Mouse (Mus musculus): ENCODE data around the gene Ccdc15.
A peak's percentile ranks its signal among the peaks of the same experiment; 100 is the strongest.

The Ccdc15 gene

DNA sequence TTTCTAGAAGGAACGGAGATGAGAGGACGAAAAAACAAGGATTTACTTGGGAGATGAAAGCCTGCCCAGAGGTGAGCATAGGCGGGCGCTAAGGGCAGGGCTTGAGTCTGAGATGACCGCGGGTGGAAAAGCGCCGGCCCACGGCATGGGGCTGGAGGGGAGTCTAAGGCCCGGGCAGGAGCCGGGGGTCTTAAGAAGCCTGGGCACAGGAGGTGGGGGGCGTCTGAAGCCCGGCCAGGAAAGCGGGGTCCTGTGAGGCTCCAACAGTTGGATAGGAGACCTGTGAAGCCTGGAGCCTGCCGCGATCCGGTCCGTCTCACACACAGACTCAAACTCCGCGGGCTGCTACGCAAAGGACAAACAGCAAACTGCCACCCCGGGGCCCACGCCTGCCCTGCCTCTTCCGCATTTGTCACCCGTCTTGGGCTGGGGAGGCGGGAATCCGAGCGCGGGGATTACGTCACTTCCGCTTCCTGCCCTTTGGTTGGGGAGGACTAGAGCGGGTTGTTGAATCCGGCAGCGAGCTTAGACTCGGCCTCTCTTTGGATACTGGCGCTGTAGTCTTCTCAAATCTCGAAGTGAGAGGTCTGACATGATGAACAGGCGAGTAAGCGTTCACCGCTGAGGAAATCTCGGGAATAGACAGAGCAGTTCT is at the start of gene Ccdc15:
TSS of gene Ccdc15 (minus strand) at position 445 of the 655 bp plus-strand sequence.
- peak; percentile 98 for DNase-seq

DNA sequence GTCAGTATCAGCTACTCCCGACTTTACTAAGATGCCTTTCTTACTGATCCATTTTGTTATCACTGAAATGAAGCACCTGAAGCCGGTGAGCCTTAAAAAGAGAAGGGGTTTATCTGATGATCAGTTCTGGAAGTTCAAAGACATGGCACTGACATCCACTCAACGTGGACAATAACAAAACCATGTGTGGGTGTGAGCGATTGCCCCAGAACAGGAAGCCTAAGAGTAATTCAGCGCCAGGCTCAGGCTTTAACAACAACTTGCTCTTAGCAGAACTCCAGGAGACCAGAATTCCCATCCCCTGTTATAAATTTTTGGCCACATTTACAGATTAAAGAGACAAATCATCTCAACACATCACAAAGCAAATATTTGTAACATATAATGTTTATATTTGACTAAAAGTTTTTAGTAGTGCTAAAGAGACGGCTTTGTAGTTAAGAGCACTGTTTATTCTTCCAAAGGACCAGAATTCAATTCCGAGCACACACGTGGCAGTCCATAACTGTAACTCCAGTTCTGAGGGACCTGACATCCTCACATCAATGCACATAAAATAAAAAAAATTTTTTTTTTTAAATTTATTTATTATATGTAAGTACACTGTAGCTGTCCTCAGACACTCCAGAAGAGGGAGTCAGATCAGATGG is 45.4 kb upstream of the Ccdc15 start:
- DNase-seq: no peak

DNA sequence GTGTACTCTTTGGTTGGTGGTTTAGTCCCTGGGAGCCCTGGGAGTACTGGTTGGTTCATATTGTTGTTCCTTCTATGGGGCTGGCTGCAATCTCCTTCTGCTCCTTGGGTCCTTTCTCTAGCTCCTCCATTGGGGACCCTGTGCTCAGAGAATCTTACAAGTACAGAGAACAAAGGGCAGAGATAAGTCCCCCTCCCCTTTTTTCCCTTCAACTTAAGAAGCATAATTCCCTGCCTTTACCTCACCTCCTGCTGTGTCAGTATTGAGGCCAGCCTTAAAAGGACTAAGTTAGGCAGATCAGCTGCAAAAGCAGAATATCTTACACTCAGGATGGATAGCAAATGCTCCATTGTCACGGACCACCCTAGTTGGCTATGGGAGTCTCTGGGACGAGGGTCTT is 43.8 kb upstream of the Ccdc15 start:
- DNase-seq: no peak

DNA sequence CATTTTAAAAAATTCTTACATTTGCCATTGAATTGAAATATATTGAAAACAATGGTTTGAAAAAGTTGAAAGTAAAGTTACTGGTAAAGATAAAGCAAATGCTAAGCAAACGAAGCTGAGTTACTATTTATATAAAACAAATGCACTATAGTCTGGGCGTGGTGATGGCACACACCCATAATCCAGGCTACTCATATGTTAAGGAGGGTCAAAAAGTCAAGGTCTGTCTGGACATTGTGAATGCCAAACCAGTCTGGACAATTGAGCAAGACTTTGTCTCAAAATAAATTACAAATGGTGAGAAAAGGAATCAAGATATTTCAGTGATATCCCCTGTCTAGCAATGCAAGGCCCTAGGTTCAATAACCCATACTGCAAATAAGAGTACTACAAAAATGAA is 42.7 kb upstream of the Ccdc15 start:
- DNase-seq: no peak

DNA sequence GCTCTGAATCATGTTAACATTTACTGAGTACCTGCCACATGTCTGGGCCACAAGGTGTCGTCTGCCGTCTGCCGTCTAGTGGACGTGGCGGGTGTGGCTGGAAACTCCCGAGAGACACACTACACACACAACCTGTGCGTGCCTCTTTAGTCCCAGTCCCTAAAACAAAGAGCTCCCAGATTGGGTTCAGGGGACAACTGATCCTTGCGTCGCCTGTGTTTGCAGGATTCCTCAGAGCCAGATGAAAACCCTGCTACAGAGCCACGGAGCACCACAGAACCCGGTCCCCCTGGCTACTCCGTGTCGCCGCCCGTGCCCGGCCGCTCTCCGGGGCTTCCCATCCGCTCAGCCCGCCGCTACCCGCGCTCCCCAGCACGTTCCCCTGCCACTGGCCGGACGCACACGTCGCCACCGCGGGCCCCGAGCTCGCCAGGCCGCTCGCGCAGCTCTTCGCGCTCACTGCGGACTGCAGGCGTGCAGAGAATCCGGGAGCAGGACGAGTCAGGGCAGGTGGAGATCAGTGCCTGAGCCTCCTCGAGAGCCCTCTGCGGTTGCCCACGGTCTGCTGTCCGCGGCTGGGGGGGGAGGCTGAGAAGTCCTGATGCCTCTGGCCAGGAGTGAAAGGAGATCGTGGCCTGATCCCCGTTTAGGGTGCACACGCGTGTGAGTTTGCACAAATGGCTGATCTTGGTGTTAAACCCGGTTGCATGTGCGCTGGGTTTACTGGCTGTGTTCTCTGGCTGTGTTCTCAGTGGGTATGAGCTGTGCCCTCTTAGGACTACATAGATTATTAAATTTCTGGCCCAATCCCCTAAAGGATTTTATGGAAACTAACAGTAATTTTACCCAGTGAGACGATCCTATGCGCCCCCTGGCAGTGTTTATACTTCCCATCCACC is 36.3 kb upstream of the Ccdc15 start:
- peak; percentile 64 to 73 for DNase-seq

DNA sequence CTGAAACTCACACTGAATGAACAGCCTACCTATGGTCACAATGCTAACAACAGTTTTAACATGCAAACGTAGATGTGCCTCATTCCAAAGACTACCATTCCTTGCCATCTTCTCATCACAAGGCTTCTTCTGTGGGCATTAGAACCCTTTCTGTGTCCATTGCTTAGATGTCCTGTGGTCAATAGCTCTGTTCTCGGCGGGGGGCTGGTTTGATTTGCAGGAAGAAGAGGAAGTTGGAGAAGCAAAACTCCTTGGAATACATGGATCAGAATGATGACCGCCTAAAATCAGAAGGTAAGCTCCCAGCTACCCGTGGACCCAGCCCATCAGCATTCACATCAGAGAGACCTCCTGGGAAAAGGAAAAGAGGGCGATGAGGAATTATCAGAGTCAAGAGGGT is 34.9 kb upstream of the Ccdc15 start:
- no peak for DNase-seq

DNA sequence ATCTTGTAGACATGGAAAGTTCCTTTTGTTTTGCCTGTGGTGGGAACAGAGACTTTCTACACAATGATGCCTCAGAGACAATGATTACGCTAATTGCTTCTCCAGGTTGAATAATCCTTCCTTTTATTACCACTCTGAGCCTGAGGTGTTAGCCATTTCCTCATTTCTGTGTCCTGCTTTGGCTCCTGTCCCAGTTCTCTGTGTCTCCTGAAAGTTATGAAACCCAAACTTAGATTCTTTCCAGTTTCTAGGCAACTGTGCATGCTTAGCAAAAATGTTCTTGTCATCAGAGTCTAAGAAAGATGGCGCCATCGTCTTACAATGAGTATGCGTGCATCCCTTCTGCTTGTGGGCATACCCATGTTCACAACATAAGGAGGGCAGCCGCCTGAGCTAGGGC is 27.5 kb upstream of the Ccdc15 start:
- DNase-seq: no peak

DNA sequence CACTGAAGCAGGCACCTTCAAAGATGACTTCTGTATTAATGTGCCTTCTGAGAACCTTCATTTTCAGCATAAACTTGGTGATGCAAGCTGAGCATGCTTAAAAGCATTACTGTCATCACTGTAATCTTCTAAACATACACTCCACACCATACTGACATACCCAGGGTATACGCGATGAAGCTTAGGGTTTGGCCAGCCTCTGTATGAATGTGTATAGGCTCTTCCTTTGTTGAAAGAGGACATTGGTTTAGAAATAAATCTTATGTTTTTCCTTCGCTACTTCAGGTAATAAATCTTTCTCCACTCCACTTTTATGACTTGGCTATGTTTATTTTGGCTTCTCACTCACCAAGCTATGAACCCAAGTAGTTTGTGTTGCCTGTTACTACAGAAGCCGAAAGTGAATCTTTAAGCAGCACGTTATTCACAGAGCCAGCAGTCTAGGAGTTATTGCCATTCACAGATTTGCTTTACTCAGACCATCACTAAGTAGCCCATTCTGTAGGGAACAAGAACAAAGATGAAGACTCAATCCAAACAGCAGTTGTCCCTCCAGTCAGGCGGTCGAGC is 23.1 kb upstream of the Ccdc15 start:
- DNase-seq: no peak

DNA sequence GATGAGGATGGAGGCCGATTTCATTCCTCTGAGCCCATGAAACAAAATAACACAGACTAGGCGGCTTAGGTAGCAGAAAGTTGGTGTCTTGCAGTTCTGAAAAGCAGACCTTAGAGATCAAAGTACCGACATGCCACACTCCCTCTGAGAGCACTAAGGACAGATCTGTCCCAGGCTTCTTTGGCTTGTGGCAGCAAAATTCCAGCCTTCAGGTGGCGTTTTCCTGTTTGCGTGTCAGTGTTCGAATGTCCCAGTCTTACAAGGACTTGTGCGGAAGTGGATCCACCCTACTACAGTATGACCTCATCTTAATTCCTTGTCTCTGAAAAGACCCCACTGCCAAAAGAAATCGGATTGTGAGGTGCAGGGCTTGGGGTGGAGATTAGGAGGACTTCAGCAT is 20.6 kb upstream of the Ccdc15 start:
- peak; percentile 68 to 69 for DNase-seq

DNA sequence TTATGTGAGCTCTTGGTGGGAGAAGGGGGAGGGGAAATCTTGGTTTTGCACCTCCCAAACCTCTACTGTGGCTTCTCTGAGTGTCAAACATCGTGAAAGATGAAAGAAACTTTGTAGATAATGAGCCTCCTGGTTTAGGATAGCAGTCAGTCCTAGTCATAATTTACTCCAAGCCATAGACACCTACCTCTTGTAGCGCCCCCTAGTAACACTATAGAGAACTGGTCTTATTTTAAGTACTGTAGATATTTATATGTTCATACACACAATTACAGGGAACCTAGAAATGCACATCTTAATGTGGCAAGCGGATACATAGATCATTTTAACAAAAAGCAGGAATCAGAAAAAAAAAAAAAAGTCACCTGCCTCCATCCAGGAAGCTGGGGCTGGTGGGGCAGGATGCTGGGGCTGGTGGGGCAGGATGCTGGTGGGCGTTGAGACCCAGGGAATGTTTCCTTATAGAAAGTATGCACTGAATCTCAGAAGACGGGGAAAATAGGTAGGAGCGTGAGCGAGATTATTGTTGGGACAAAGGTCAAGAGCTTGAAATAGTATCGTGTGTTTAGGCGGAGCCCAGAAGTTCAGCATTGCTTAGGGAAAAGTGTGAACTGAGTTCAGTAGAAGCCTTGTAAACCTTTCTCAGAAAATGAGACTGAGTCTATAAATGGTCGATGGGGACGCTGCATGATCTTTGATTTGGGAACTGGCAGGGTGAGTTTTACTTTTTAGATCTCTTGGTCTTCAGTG is 20.0 kb upstream of the Ccdc15 start:
- no peak for DNase-seq

DNA sequence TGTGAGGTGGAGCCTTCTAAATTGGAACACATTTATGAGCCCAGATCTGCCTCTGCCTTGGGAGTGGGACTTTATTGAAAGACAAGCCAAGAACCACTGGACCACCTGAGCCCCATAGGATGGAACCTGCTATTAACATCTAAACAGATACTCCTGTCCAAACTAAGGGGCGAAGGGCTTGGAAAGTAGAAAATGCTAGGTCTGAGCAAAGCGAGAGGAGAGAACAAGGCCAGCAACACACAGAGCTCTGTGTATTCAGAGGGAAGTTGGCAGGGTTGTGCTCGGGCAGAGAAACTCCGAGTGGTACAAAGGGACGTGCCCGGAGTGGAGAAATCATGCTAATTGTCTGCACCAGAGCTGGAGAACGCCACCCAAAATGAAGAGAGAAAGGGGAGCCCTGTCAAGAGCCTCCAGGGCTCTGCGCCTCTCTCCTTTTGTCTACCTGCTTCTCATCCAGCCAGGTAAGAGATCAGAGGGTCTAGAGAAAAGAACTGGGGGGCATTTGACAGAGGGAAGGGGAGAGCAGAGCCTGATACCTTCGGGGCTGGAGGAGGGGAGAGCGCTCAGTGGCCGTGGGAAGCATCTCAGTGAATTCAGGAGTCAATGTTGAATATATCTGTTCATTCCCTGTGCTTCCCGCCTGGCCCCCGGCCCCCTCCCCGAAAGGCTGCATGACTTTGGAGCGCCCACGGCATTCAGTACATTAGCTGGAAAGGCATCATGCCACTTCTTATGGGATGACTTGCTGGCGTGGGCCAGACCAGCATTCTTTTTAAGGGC is 19.3 kb upstream of the Ccdc15 start, which contains the start of gene Hepacam:
TSS of gene Hepacam (plus strand) at position 51 of the 780 bp plus-strand sequence.
- DNase-seq: no peak

DNA sequence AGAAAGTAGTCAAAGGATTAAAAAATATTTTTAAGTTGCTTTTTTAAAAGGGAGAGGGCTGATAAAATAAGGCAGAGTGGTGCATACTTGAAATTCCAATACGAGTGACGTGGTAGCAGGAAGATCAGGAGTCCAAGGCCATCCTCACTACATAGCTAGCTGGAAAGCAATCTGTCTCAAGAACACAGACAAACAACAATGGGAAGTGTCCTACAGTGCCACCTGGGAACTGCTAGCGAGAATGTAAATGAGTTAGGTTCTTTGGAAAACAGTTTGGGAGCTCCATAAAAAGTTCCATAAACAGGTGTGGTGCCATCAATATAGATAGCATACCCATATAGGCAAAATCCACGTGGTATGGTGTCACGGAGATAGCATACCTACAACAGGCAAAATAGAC is 17.5 kb upstream of the Ccdc15 start:
- DNase-seq: no peak

DNA sequence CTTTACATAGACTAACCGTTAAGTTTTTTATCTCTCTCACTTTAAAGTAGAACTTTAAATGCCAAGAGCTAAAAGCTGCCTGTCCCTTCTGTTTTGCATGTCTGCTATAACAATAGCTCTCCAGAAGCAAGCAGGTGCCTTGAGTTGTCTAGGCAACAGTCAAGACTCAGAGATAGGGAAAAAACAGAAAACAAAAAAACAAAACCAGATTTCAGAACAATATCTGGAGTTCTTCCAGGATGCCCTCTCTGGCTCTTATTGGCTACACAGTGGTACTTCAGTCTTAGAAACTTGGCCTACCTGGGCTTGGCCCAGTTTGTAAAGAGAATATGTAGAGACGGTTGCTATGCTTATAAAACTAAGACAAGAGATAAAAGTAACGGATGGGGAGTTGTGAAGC is 16.2 kb upstream of the Ccdc15 start:
- no peak for DNase-seq

DNA sequence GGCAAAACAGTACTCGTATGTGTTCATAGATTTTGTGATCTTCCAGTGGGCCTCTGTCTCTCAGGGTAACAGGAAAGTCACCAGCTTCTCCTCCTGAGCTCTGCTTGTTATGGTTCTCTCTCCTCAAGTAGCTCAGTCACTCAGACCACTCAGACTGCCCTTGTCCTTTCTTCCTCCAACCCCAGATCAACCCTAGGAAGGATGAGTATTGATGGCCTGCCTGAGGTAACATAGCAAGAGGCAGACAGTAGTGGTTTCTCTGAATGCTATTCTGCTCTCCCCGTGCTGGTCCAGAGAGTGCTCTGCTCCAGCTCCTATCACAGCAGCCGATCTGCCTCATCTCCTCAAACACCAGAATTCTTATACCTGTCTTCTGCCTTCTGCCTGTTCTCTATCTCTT is 15.3 kb upstream of the Ccdc15 start:
- no peak for DNase-seq

DNA sequence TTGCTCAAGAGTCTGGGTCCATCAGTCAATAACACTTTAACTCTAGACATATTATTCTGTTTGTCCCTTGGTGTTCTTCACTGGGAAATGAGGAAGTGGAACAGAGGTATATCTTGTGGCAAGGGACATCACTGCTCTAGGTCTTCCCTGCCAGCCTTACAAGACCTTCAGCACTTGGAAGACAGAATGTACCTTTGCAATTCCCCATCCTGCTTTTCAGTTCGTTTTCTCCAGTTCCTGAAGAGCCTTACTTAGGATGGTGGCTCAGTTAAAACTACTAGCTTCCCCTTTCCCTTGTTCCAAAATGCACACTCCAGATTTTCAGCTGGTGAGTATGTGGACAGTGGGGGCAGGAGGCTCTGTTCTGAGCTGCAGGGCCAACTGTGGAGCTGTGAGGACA is 14.6 kb upstream of the Ccdc15 start:
- DNase-seq: no peak

DNA sequence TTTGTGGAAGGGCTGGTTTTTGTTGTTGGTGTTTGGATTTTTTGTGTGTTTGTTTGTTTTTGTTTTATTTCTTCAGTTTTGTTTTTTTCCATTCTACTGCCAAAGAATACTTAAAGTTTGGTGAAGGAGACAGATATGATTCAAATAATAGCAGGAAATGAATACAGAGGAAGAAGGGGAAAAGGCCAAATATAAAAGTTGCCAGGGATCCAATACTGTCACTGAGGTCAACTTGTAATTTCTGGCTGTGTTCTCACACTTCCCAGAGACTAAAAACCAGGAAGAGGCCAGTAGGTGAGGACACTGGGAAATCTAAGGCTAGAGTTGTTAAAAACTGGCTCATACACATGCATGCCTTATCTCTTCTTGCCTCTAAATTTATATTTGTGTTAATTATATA is 13.9 kb upstream of the Ccdc15 start:
- no peak for DNase-seq

DNA sequence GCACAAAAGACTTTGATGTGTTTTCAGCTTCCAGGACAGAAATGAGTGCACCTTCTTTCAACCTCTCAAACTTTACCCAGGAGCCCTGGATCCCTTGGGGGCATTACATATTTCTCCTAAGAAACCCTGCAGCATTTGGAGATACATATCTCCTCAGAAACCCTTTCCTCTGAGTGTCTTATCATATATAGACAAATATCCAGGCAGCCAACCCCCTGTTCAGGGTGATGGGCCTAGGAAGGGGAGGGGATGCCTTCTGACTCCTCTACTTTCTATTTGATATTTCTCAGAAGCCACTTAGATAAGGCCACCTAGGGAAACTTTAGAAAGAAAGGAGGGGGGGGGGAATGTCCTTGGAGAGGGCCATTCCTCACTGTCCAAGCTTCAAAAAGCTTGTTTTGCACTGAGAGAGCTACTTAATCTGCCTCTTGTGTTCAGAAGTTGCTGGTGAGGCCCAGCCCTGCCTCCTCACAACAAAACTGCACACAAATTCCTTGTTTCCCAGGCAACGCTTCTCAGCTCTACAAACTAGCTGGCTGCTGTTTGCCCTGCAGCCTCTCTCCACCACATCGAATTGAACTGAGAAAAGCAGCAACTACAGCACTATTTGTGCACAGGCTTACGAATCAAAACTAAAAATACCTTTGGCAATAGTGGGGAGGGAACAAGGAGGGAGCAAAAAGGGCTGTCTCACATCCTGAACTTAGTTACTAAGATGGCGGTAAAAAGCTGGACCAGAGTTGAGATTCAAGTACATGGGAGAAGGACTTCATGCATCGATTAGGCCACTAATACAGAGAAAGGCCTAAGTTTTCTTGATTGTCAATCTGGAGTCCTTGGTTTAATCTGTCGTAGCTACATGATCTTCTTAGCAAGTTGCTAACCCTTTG is 11.3 kb upstream of the Ccdc15 start:
- DNase-seq: peak; percentile 60 to 80

DNA sequence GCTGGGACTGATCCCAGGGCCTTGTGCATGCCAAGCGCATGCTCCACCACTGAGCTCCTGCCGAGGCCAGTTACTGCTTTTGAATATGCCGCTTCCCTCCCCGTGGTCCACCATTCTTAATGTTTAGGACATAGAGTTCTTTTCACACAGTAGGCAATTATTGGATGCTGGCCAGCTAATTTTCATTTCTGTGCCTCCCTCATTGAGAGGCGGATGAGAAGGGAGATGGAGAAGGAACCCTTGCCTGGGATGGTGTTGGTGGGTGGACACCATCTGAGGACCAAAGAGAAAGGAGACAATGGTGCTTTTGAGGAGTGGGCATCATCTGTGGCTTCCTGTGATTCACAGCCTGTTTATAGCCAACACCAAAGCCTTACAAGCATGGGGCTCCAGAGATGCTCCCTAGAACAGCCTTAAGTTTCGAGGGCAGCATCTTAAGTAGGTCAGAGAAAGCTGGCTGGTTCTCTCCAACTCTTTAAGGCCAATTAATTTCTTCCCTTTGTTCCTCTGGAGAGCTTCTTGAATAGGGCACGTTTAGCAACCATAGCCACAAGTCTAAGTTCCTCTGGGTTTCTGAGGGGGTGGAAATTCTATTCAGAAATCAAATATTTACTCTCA is 10.6 kb upstream of the Ccdc15 start:
- no peak for DNase-seq

DNA sequence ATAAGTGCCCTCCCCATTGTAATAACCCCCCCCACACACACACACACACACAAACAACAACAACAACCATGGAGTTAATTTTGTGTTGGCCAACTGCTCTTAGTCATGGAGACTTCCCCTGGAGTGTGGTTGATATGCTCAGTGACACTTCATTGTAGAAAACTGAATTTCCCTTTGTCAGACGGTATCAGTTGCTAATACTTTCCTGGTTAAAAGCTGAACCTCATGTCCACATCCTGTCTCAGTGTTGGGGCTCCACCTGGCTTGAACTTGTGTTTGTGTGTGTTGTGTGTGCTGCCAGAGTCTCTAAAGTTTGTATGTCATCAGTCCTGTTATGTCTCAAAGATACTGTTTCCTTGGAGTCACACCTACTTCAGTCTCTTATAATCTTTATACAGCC is 6.3 kb upstream of the Ccdc15 start:
- no peak for DNase-seq

DNA sequence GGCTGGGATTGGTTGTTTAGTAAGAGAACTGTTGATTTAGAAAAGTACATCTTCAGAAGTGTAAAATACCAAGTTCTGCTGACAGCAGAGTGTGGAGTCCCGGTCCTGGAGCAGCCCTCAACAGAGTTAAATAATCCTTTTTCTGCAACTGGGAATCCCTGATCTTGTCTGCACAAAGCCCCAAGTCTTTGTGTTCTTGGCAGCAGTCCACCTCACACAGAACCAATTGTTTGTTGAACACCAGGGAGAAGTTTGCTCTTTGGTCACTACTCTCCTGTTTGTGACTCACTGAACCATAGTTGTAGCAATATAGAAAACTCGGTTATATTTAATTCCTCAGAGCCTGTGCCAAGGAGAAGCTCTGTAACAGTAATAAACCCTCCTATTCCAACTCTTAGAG is 3.0 kb upstream of the Ccdc15 start:
- DNase-seq: no peak

Measured in lung, postnatal 4 days (tissue).